Mouse (Mus musculus) leukemia stem cell, adult 10-12 weeks (primary cell): Measurements from ENCODE around the gene Scap. TPM values are rescaled to one million over a fixed set of nuclear protein-coding genes. Genes with fewer than 3 reads are reported as not detected.

ENCODE experiments used
- polyA plus RNA-seq: library from polyadenylated mRNA; stranded (reverse); fragments of >175 nt; gene quantifications from 2 replicates; pipeline ENCODE4 v1.2.3, GENCODE M21; 2012; ENCODE audit warnings: low replicate concordance

Gene Scap
- 108 and 188 TPM in 2 replicates for polyA plus RNA-seq

GRCm38 (mm10) chr9:110333135-110333895 is at the start of gene Scap:
Gene Scap, plus strand, starts transcription at chr9:110333288.

GRCm38 (mm10) chr9:110304969-110305651 is 28.0 kb upstream of the Scap start, which contains the start of gene Elp6:
Gene Elp6, plus strand, starts transcription at chr9:110305173.

GRCm38 (mm10) chr9:110408099-110408773 is 75.1 kb downstream of the Scap start, which contains the start of gene Ptpn23:
Gene Ptpn23, minus strand, starts transcription at chr9:110408213.

DNA sequence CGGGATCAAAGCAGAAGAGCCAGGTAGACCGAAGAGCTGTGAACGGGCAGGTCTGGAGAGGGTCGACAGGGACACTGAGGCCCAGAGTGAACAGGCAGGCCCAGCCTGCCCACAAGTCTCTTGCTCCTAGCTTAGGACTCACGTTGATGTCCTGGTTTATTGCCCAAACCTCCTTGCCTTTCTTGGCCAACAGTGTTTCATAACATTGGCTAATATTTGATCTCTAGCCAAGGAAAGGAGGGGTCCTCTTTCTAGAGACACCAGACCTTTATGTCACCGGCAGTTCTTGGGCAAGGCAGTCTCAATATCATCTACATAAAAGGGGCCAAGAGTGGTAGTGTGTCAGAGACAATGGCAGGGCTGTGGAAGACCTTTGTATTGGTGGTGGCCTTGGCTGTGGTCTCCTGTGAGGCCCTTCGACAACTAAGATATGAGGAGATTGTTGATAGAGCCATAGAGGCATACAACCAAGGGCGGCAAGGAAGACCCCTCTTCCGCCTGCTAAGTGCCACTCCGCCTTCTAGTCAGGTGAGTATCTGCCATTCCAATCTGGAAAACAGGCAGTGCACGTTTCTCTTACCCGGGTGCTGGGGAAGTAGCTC is 86.5 kb downstream of the Scap start, which contains the start of gene Ngp:
Gene Ngp (plus strand): TSS at position 237 of the 602 bp plus-strand sequence.

Other genes starting within 250 kb of the Scap start
- 62.5 and 137 TPM in 2 replicates for gene Smarcc1, start 215.6 kb upstream of the Scap start, polyA plus RNA-seq
- gene Dhx30, start 215.5 kb upstream of the Scap start, polyA plus RNA-seq = 12.8 and 23.5 TPM in 2 replicates
- gene Cspg5, start 89.5 kb upstream of the Scap start, polyA plus RNA-seq = 0.15 and 0.32 TPM in 2 replicates
- 4.1 and 9.2 TPM in 2 replicates for gene Elp6, start 28.1 kb upstream of the Scap start, polyA plus RNA-seq
- gene Ptpn23, start 74.9 kb downstream of the Scap start, polyA plus RNA-seq = 51.8 and 106 TPM in 2 replicates
- 8.2 and 8.4 TPM in 2 replicates for gene Ngp, start 86.5 kb downstream of the Scap start, polyA plus RNA-seq
- 4.1 and 7.2 TPM in 2 replicates for gene Klhl18, start 143.4 kb downstream of the Scap start, polyA plus RNA-seq
- gene Kif9, start 143.7 kb downstream of the Scap start, polyA plus RNA-seq = not detected in 2 replicates
- gene Setd2, start 199.3 kb downstream of the Scap start, polyA plus RNA-seq = 6.9 and 41.8 TPM in 2 replicates